ENCODE assay signal across 23 mouse cellular contexts in the genomic region with DNA sequence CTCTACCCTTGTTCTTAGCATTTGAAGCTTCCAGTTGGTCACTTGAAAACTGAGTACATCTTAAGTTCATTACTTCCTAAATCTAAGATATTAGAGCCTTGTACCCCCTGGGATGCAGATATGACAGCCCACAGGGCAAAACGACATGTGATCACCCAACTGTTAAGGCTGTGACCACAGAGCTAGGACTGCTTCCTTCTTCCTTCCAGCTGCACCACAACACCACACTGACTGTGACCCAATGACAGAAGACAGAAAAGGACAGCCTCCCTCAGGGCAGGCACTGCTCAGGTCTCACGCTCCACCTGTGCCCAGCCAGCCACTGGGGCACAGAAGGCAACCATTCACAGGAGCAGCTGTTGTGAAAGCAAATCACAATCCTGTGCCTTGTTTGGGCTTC. TPM values are rescaled to one million over a fixed set of nuclear protein-coding genes. Genes with fewer than 3 reads are reported as not detected.
"Had no signal": no experiment of that assay in that cellular context is flagged by ENCODE, and none has a peak within 500 bp of the region (broad histone marks: within the 10 kb centered on the region; RNA-seq: fewer than 3 reads in every experiment).

No protein-coding gene starts in this region.

- H3K9ac ChIP-seq: limb, embryonic 15.5 days; liver, embryonic 12.5 days; lung, embryonic 14.5 days; midbrain, embryonic 12.5 days; stomach, embryonic 15.5 days had no signal

- H3K4me2 ChIP-seq: limb, embryonic 15.5 days; liver, embryonic 12.5 days; lung, embryonic 14.5 days; midbrain, embryonic 12.5 days; stomach, embryonic 15.5 days had no signal

- H3K4me3 ChIP-seq: limb, embryonic 15.5 days; liver, embryonic 12.5 days; midbrain, embryonic 12.5 days; stomach, embryonic 15.5 days had no signal

- ATAC-seq: liver, embryonic 12.5 days; midbrain, embryonic 16.5 days had no signal

- H3K36me3 ChIP-seq: limb, embryonic 15.5 days; liver, embryonic 12.5 days; stomach, embryonic 15.5 days had no signal

- H3K27ac ChIP-seq: limb, embryonic 15.5 days; liver, embryonic 12.5 days; midbrain, embryonic 12.5 days; stomach, embryonic 15.5 days had no signal

- DNase-seq: kidney, adult 8-10 months; kidney, postnatal 25 days; lung, embryonic 14.5 days; lung, postnatal 10 days; lung, postnatal 4 days; right cerebral cortex, adult 18-20 months; right cerebral cortex, postnatal 25 days; thymus, adult 2 months; thymus, postnatal 25 days had no signal

- H3K4me1 ChIP-seq: liver, embryonic 12.5 days had no signal

- H3K9me3 ChIP-seq: limb, embryonic 15.5 days; liver, embryonic 12.5 days; midbrain, embryonic 12.5 days; stomach, embryonic 15.5 days had no signal

RNA-seq across cellular contexts. Expression of a gene that starts 57.0 kb away (rescaled TPM):
- total RNA-seq: layer of hippocampus, postnatal 25 days; left cerebral cortex, adult 8-10 months; left cerebral cortex, postnatal 25 days; megakaryocyte-erythroid progenitor cell, adult 5-6 weeks had no signal
- polyA plus RNA-seq: limb, embryonic 11.5 days; liver, embryonic 12.5 days; liver, embryonic 16.5 days; lung, embryonic 14.5 days; midbrain, embryonic 16.5 days; neural tube, embryonic 14.5 days; small intestine, adult 2 months; testis, adult 2 months; thymus, adult 2 months had no signal
